In the genomic region with DNA sequence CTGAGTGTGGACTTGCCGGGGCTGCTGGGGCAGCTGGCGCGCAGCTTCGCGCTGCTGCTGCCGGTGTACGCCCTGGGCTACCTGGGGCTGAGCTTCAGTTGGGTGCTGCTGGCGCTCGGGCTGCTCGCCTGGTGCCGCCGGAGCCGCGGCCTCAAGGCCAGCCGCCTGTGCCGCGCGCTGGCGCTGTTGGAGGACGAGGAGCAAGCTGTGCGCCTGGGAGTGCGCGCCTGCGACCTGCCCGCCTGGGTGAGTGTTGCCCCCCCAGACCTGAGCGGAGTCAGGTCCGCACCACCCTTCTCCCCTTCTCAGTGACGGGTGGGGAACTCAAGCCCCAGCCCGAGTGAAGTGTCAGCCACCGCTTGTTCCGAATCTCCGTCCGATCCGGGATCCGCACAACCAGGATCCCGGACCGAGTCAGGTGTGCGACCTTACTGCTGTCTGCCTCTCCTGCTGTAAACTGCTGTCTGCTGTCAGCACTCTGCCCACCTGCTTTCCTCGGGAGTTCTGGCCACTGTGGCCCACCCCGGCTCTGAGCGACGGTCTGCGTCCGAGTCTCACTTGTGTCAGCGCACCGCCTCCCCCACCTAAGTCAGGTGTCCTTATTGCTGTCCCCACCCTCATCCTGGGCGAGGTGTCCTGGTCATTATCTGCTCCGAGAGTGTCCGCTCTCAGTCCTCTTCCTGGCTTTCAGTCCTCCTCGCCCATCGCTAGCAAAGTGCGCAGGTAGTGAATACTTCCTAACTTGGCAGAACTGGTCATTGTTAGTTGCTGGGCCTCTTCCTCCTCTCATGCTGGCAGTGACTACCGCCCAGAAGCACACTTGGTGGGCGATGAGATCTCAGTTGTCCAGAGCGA, we compare ENCODE assay signal across 8 mouse cellular contexts. TPM values are rescaled to one million over a fixed set of nuclear protein-coding genes. Genes with fewer than 3 reads are reported as not detected.
DNase-seq lines count a peak whose midpoint lies in the region; ATAC-seq and TF ChIP-seq lines count a peak whose summit lies in the region.

No protein-coding gene starts in this region.

- DNase-seq in ovary, postnatal 14 days (ENCODE audit: low spot score) = peak; percentile 9
- DNase-seq in ovary, postnatal 10 days (ENCODE audit: low spot score) = no peak
- DNase-seq in cerebellum, adult 2 months = peak in 1 of 2 experiments; percentile 71
- DNase-seq in forelimb bud, embryonic 11.5 days (ENCODE audit: low read depth, low spot score) = peak; percentile 14
- peak; percentile 21 to 32 for DNase-seq in left cerebral cortex, postnatal 25 days (ENCODE audit: low spot score in 2 of 2)
- DNase-seq in right cerebral cortex, postnatal 4 days = peak; percentile 48

- no peaks in the 10 kb centered on the region for H3K36me3 ChIP-seq in hindbrain, embryonic 16.5 days (ENCODE audit: control insufficient read depth, insufficient read depth, low read length)
- H3K36me3 ChIP-seq in megakaryocyte, embryonic 14.5 days (replicated peaks; ENCODE audit: low read length) = peaks cover 8% of the 10 kb centered on the region

- under 1% methylated on average over 55 of the region's 55 CpGs for WGBS in cerebellum, adult 2 months
- WGBS in hindbrain, embryonic 16.5 days = 1% methylated on average over 40 of the region's 55 CpGs

- TF ChIP-seq POLR2A in cerebellum, adult 2 months (IDR thresholded peaks at IDR 0.05; ENCODE audit: borderline replicate concordance, insufficient read depth, low read length) = no peak

- no peak for TF ChIP-seq CTCF in cerebellum, adult 2 months (IDR thresholded peaks at IDR 0.05; ENCODE audit: borderline replicate concordance, insufficient read depth, low read depth, low read length)

- H3K4me2 ChIP-seq in hindbrain, embryonic 16.5 days (ENCODE audit: low read length) = peak overlapping the region; percentile 87

- intact Hi-C loops in left cerebral cortex, postnatal 25 days (cut with DNase I) = loop anchor here (1.0 to 5.0 kb wide), 4 partner anchors 18 to 341 kb away; a partner anchor contains a TSS

- H3K9me3 ChIP-seq in hindbrain, embryonic 16.5 days (ENCODE audit: control insufficient read depth, low read length) = no peaks in the 10 kb centered on the region
- H3K9me3 ChIP-seq in megakaryocyte, embryonic 14.5 days = no peaks in the 10 kb centered on the region

- no peaks in the 10 kb centered on the region for H3K27me3 ChIP-seq in cerebellum, adult 2 months (ENCODE audit: control insufficient read depth, insufficient read depth, low read length)
- no peaks in the 10 kb centered on the region for H3K27me3 ChIP-seq in hindbrain, embryonic 16.5 days (replicated peaks; ENCODE audit: control insufficient read depth, insufficient read depth, low read length)
- no peaks in the 10 kb centered on the region for H3K27me3 ChIP-seq in megakaryocyte, embryonic 14.5 days (replicated peaks)

- no peak; the same call in 1 of the 2 replicates for ATAC-seq in hindbrain, embryonic 16.5 days

- peak overlapping the region; percentile 34 for H3K27ac ChIP-seq in cerebellum, adult 2 months (ENCODE audit: insufficient read depth, low read length)
- H3K27ac ChIP-seq in hindbrain, embryonic 16.5 days (ENCODE audit: low read depth, low read length) = peak overlapping the region; percentile 89

- H3K4me1 ChIP-seq in cerebellum, adult 2 months (ENCODE audit: control insufficient read depth, insufficient read depth, low read length) = no peaks in the 10 kb centered on the region
- peaks cover 9% of the 10 kb centered on the region; the same call in 1 of the 2 replicates for H3K4me1 ChIP-seq in hindbrain, embryonic 16.5 days (ENCODE audit: control insufficient read depth, insufficient read depth, low read depth, low read length)
- H3K4me1 ChIP-seq in megakaryocyte, embryonic 14.5 days = peaks cover 48% of the 10 kb centered on the region

- peak overlapping the region; percentile 87 for H3K4me3 ChIP-seq in cerebellum, adult 2 months (replicated peaks; ENCODE audit: insufficient read depth, low read depth, low read length)
- H3K4me3 ChIP-seq in hindbrain, embryonic 16.5 days (ENCODE audit: low read length) = peak overlapping the region; percentile 92
- peak overlapping the region; percentile 93 for H3K4me3 ChIP-seq in megakaryocyte, embryonic 14.5 days (replicated peaks)

- H3K9ac ChIP-seq in hindbrain, embryonic 16.5 days (ENCODE audit: low read depth, low read length) = peak overlapping the region; percentile 93

RNA-seq across cellular contexts. Expression of a gene that starts 0.7 kb away (rescaled TPM):
- 18.6 and 19.5 TPM in 2 replicates for polyA plus RNA-seq in cerebellum, adult 2 months (2012; rRNA removed)
- 10.3 and 12.0 TPM in 2 replicates for polyA plus RNA-seq in hindbrain, embryonic 16.5 days (2015; fragmentation: Nextera tagmentation; extraction: Ambion mirVana)
- 10 to 100 TPM; 56.2 to 60.2 TPM for total RNA-seq in left cerebral cortex, postnatal 25 days (2021)
- 3.8 and 4.3 TPM in 2 replicates for polyA plus RNA-seq in megakaryocyte, embryonic 14.5 days (2012; ENCODE audit: insufficient read depth, low replicate concordance)

RNA-seq across cellular contexts. Expression of a gene that starts 6.5 kb away (rescaled TPM):
- polyA plus RNA-seq in cerebellum, adult 2 months (2012; rRNA removed) = not detected in 2 replicates
- polyA plus RNA-seq in hindbrain, embryonic 16.5 days (2015; fragmentation: Nextera tagmentation; extraction: Ambion mirVana) = not detected in 2 replicates
- not detected for total RNA-seq in left cerebral cortex, postnatal 25 days (2021)
- not detected in 2 replicates for polyA plus RNA-seq in megakaryocyte, embryonic 14.5 days (2012; ENCODE audit: insufficient read depth, low replicate concordance)

RNA-seq across cellular contexts. Expression of a gene that starts 18.8 kb away (rescaled TPM):
- polyA plus RNA-seq in cerebellum, adult 2 months (2012; rRNA removed) = 12.5 and 13.5 TPM in 2 replicates
- 17.0 and 18.3 TPM in 2 replicates for polyA plus RNA-seq in hindbrain, embryonic 16.5 days (2015; fragmentation: Nextera tagmentation; extraction: Ambion mirVana)
- total RNA-seq in left cerebral cortex, postnatal 25 days (2021) = 10 to 100 TPM; 15.3 to 20.4 TPM
- polyA plus RNA-seq in megakaryocyte, embryonic 14.5 days (2012; ENCODE audit: insufficient read depth, low replicate concordance) = 2.0 TPM in 1 of 2 replicates, not detected in the other
